Mouse (Mus musculus): ENCODE measurements around the gene Olfr90.

GRCm38 (mm10) chr17:37056957-37057356, 31.3 kb downstream of the Olfr90 start:
- TF ChIP-seq EP300 (IDR thresholded peaks at IDR 0.05; ENCODE audit: low read depth) (no peak), CTCF (IDR thresholded peaks at IDR 0.05; ENCODE audit: low read depth) (no peak)

Data from heart, postnatal 0 days (tissue).